Mouse (Mus musculus): Measurements from ENCODE around the gene Bnc2. TPM values are rescaled to one million over a fixed set of nuclear protein-coding genes. Genes with fewer than 3 reads are reported as not detected.

The Bnc2 gene
- polyA plus RNA-seq, 1 experiment = 4.5 TPM

DNA sequence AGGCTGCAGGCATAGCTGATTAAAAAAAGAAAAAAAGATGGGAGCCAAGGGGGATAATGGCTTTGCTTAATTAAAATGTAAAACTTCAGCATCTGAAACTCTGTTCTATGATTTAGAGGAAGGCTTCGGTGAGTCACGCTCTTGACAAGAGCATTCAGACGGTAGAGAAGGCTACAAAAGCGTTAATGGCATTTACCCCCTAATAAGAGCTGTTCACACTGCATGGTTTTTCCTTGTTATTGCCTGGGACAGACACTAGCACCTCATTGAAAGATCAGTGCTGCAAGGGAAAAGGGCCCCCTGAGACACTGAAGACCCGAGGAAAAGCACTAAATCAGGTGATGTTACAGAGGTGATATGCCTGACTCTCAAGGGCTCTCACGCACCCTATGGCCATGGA is 295.8 kb downstream of the Bnc2 start:
- Histone ChIP-seq H3K79me3 (ENCODE audit: low read depth) (no peaks in the 10 kb centered on the region), H3ac (ENCODE audit: control insufficient read depth, insufficient read length, low read depth) (no peak overlapping the region), H3K27me3 (ENCODE audit: control insufficient read depth, insufficient read depth, insufficient read length) (no peaks in the 10 kb centered on the region), H3K4me3 (ENCODE audit: insufficient read depth, poor library complexity, severe bottlenecking) (no peak overlapping the region), H3K36me3 (ENCODE audit: control insufficient read depth, insufficient read depth) (no peaks in the 10 kb centered on the region), H3K79me2 (ENCODE audit: control insufficient read depth, insufficient read depth) (no peaks in the 10 kb centered on the region)
- no peak for TF ChIP-seq MYOG (IDR thresholded peaks at IDR 0.05; ENCODE audit: control insufficient read depth, extremely low read depth, insufficient read length)
- TF ChIP-seq MAX (IDR thresholded peaks at IDR 0.05) = no peak
- no peak for TF ChIP-seq CEBPB (IDR thresholded peaks at IDR 0.05; ENCODE audit: low read depth)
- TF ChIP-seq USF1 (IDR thresholded peaks at IDR 0.05; ENCODE audit: low read depth) = no peak
- TF ChIP-seq MYOD1 (IDR thresholded peaks at IDR 0.05; ENCODE audit: control insufficient read depth, insufficient read length, low read depth) = no peak

DNA sequence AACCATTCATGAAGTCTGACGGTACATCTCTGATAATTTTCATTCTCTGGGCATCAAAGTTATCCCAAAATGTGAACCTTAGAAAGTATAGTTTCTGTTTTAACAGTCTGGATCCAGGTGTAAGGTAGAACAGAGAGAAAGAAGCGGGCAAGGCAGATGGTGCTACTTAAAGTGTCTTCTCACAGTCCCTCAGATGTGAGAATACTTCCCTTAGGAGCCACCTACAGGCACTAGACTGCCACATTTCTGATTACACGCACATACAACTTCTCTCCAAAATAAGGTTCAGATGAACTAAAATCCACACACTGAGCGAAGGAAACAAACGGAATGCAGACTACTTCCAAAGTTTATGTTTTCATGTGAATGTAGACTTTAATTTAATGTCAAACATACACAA is 297.6 kb downstream of the Bnc2 start:
- TF ChIP-seq CEBPB (IDR thresholded peaks at IDR 0.05; ENCODE audit: low read depth) (no peak), MAX (IDR thresholded peaks at IDR 0.05) (no peak), MYOG (IDR thresholded peaks at IDR 0.05; ENCODE audit: control insufficient read depth, extremely low read depth, insufficient read length) (no peak), FOSL1 (IDR thresholded peaks at IDR 0.05; ENCODE audit: insufficient read depth, low read length, poor library complexity, severe bottlenecking) (no peak), MYOD1 (IDR thresholded peaks at IDR 0.05; ENCODE audit: control insufficient read depth, insufficient read length, low read depth) (no peak), USF1 (IDR thresholded peaks at IDR 0.05; ENCODE audit: low read depth) (no peak), CTCF (IDR thresholded peaks at IDR 0.05; ENCODE audit: control insufficient read depth, insufficient read depth, insufficient read length) (no peak)
- H3K27me3 ChIP-seq (ENCODE audit: control insufficient read depth, insufficient read depth, insufficient read length) = no peaks in the 10 kb centered on the region
- no peaks in the 10 kb centered on the region for H3K36me3 ChIP-seq (ENCODE audit: control insufficient read depth, insufficient read depth)
- no peak overlapping the region for H3ac ChIP-seq (ENCODE audit: control insufficient read depth, insufficient read length, low read depth)
- no peaks in the 10 kb centered on the region for H3K79me2 ChIP-seq (ENCODE audit: control insufficient read depth, insufficient read depth)
- H3K4me3 ChIP-seq (ENCODE audit: insufficient read depth, poor library complexity, severe bottlenecking) = no peak overlapping the region
- no peaks in the 10 kb centered on the region for H3K79me3 ChIP-seq (ENCODE audit: low read depth)

DNA sequence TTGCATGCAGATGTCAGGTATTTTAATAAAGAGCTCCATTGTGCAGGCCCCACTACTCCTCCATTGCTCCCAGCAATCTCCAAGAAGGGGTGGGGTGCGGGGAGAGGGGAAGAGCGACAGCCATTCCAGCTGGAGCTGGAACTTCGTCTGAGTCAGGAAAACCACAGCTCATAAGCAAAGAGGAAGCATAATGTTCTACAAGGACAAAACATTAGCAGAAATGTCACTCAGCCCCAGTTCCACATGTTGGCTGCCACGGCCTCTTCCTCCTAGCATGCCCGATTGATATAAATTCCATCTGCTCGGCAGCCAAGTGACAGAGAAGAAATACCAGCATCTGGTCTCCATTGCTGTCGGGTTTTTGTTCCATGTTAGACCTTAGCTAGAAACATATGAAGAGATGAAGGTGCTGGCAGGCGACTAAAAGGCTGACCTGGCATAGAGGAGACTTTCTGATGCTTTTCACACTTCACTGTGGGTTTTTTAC is 312.7 kb downstream of the Bnc2 start:
- Histone ChIP-seq H3K79me3 (ENCODE audit: low read depth) (no peaks in the 10 kb centered on the region), H3ac (ENCODE audit: control insufficient read depth, insufficient read length, low read depth) (no peak overlapping the region), H3K36me3 (ENCODE audit: control insufficient read depth, insufficient read depth) (no peaks in the 10 kb centered on the region), H3K27me3 (ENCODE audit: control insufficient read depth, insufficient read depth, insufficient read length) (no peaks in the 10 kb centered on the region), H3K4me3 (ENCODE audit: insufficient read depth, poor library complexity, severe bottlenecking) (no peak overlapping the region), H3K79me2 (ENCODE audit: control insufficient read depth, insufficient read depth) (no peaks in the 10 kb centered on the region)
- TF ChIP-seq MYOG (IDR thresholded peaks at IDR 0.05; ENCODE audit: control insufficient read depth, extremely low read depth, insufficient read length) = no peak
- no peak for TF ChIP-seq MYOD1 (IDR thresholded peaks at IDR 0.05; ENCODE audit: control insufficient read depth, insufficient read length, low read depth)
- no peak for TF ChIP-seq CEBPB (IDR thresholded peaks at IDR 0.05; ENCODE audit: low read depth)
- no peak for TF ChIP-seq CTCF (IDR thresholded peaks at IDR 0.05; ENCODE audit: control insufficient read depth, insufficient read depth, insufficient read length)
- no peak for TF ChIP-seq FOSL1 (IDR thresholded peaks at IDR 0.05; ENCODE audit: insufficient read depth, low read length, poor library complexity, severe bottlenecking)
- TF ChIP-seq USF1 (IDR thresholded peaks at IDR 0.05; ENCODE audit: low read depth) = no peak
- no peak for TF ChIP-seq MAX (IDR thresholded peaks at IDR 0.05)

DNA sequence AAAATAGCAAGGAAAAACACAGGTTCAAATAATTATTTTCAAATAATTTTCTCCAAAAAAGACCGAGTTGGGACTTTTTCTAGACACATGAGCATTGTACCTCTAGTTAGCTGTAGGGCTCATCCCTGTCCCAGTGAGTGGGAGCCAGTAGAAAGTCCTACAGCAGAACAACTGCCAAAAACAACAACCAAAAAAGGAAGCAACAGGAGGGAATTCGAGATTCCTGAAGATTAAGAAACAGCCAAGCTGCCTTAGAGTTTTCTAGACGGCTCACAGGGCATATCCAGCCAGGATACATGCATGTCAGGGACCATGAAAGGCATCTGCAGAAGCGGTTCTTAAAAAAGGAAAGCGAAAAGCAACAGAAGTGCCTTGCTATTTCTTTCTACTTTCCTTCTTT is 313.9 kb downstream of the Bnc2 start:
- no peak for TF ChIP-seq USF1 (IDR thresholded peaks at IDR 0.05; ENCODE audit: low read depth)
- TF ChIP-seq MYOG (IDR thresholded peaks at IDR 0.05; ENCODE audit: control insufficient read depth, extremely low read depth, insufficient read length) = no peak
- no peak for TF ChIP-seq FOSL1 (IDR thresholded peaks at IDR 0.05; ENCODE audit: insufficient read depth, low read length, poor library complexity, severe bottlenecking)
- no peak for TF ChIP-seq MAX (IDR thresholded peaks at IDR 0.05)
- no peak for TF ChIP-seq MYOD1 (IDR thresholded peaks at IDR 0.05; ENCODE audit: control insufficient read depth, insufficient read length, low read depth)
- no peak for TF ChIP-seq CTCF (IDR thresholded peaks at IDR 0.05; ENCODE audit: control insufficient read depth, insufficient read depth, insufficient read length)
- TF ChIP-seq CEBPB (IDR thresholded peaks at IDR 0.05; ENCODE audit: low read depth) = no peak
- Histone ChIP-seq H3K36me3 (ENCODE audit: control insufficient read depth, insufficient read depth) (no peaks in the 10 kb centered on the region), H3K79me3 (ENCODE audit: low read depth) (no peaks in the 10 kb centered on the region), H3K27me3 (ENCODE audit: control insufficient read depth, insufficient read depth, insufficient read length) (no peaks in the 10 kb centered on the region), H3ac (ENCODE audit: control insufficient read depth, insufficient read length, low read depth) (no peak overlapping the region), H3K4me3 (ENCODE audit: insufficient read depth, poor library complexity, severe bottlenecking) (no peak overlapping the region), H3K79me2 (ENCODE audit: control insufficient read depth, insufficient read depth) (no peaks in the 10 kb centered on the region)

DNA sequence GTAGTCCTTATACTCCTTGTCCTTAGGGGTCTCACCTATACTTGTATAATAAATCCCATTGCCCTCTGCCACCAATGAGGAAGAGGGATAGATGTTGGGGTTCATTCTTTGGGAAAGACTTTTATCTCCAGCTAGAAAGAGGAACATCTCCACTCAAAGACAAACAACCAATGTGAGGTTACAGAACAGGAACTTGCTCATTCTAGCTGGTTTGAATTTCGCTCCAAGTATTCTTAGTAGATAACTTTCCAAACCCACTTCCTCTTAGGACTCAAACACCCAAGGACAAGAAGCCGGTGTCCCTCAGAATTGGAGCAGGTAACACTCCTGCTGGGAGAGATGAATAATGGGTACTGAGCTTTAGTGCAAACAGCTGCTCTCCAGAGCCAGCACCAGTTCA is 315.1 kb downstream of the Bnc2 start:
- Histone ChIP-seq H3K36me3 (ENCODE audit: control insufficient read depth, insufficient read depth) (no peaks in the 10 kb centered on the region), H3K79me2 (ENCODE audit: control insufficient read depth, insufficient read depth) (no peaks in the 10 kb centered on the region), H3K4me3 (ENCODE audit: insufficient read depth, poor library complexity, severe bottlenecking) (no peak overlapping the region), H3K79me3 (ENCODE audit: low read depth) (no peaks in the 10 kb centered on the region), H3ac (ENCODE audit: control insufficient read depth, insufficient read length, low read depth) (no peak overlapping the region), H3K27me3 (ENCODE audit: control insufficient read depth, insufficient read depth, insufficient read length) (no peaks in the 10 kb centered on the region)
- TF ChIP-seq FOSL1 (IDR thresholded peaks at IDR 0.05; ENCODE audit: insufficient read depth, low read length, poor library complexity, severe bottlenecking) (no peak), MAX (IDR thresholded peaks at IDR 0.05) (no peak), MYOD1 (IDR thresholded peaks at IDR 0.05; ENCODE audit: control insufficient read depth, insufficient read length, low read depth) (no peak), USF1 (IDR thresholded peaks at IDR 0.05; ENCODE audit: low read depth) (no peak), CTCF (IDR thresholded peaks at IDR 0.05; ENCODE audit: control insufficient read depth, insufficient read depth, insufficient read length) (no peak), MYOG (IDR thresholded peaks at IDR 0.05; ENCODE audit: control insufficient read depth, extremely low read depth, insufficient read length) (no peak), CEBPB (IDR thresholded peaks at IDR 0.05; ENCODE audit: low read depth) (no peak)

DNA sequence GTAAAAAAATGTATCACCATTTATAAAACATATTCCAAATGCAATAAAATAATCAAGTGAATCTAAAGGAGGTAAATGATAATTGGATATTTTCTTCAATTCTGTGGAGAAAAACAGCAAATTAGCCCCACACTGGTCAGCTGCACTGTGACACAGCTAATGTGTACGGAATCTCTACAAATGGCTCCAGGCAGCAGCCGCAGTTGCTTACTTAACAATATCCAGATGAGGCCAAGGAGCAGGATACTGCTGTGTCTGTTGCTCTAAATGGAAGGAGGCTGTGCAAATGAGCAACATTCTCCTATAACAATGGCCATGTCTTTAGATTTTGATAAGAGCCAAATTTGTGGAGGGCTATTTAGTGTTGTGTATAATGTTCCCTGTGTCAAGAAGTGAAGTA is 316.9 kb downstream of the Bnc2 start:
- no peaks in the 10 kb centered on the region for H3K36me3 ChIP-seq (ENCODE audit: control insufficient read depth, insufficient read depth)
- no peak overlapping the region for H3K4me3 ChIP-seq (ENCODE audit: insufficient read depth, poor library complexity, severe bottlenecking)
- no peaks in the 10 kb centered on the region for H3K27me3 ChIP-seq (ENCODE audit: control insufficient read depth, insufficient read depth, insufficient read length)
- TF ChIP-seq MYOG (IDR thresholded peaks at IDR 0.05; ENCODE audit: control insufficient read depth, extremely low read depth, insufficient read length) (no peak), MAX (IDR thresholded peaks at IDR 0.05) (no peak), CTCF (IDR thresholded peaks at IDR 0.05; ENCODE audit: control insufficient read depth, insufficient read depth, insufficient read length) (no peak), FOSL1 (IDR thresholded peaks at IDR 0.05; ENCODE audit: insufficient read depth, low read length, poor library complexity, severe bottlenecking) (no peak), CEBPB (IDR thresholded peaks at IDR 0.05; ENCODE audit: low read depth) (no peak), MYOD1 (IDR thresholded peaks at IDR 0.05; ENCODE audit: control insufficient read depth, insufficient read length, low read depth) (no peak)
- no peaks in the 10 kb centered on the region for H3K79me2 ChIP-seq (ENCODE audit: control insufficient read depth, insufficient read depth)
- no peak overlapping the region for H3ac ChIP-seq (ENCODE audit: control insufficient read depth, insufficient read length, low read depth)
- no peaks in the 10 kb centered on the region for H3K79me3 ChIP-seq (ENCODE audit: low read depth)
